Mouse (Mus musculus): ENCODE data around the gene Abca1. TPM values are rescaled to one million over a fixed set of nuclear protein-coding genes. Genes with fewer than 3 reads are reported as not detected.

Gene Abca1
- total RNA-seq, 2 experiments from 2014 or later = 13.8 to 18.3 TPM

DNA sequence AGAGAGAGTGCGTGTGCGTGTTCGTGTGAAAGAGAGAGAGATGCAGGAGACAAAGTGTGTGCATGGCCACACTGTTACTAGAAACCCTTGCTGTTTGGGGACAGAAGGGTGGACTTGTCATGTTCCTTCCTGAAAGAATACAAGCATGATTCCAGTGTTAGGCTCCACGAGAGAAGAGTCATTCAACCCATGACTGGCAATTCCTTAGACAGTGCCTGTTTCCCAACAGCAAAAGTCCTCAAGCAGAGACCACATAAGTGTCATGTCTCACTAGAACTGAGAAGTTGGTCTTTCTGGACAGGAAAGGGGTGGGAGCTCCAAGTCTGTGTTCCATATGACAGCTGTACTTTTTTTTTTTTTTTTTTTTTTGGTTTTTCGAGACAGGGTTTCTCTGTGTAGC lies 10.1 kb downstream of the Abca1 start:
- DNase-seq = no peak

DNA sequence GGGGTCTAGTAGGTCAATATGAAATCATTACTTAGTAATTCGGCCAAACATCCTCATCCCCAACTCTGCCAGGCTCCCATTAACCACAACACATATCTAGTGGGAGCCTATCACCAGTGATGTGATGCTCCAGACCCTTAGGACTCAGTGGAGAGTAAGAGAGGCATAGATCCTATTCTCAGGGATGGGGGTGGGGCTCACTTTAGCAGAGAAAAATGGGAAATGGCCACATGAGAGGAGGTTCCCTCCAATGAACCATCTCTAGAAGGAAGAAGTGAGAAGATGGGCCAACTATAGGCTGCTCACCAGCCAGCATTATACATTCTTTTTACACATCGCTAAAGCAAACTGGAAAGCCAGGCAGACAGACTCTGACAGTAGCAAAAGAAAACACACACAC lies 10.9 kb downstream of the Abca1 start:
- DNase-seq = no peak

DNA sequence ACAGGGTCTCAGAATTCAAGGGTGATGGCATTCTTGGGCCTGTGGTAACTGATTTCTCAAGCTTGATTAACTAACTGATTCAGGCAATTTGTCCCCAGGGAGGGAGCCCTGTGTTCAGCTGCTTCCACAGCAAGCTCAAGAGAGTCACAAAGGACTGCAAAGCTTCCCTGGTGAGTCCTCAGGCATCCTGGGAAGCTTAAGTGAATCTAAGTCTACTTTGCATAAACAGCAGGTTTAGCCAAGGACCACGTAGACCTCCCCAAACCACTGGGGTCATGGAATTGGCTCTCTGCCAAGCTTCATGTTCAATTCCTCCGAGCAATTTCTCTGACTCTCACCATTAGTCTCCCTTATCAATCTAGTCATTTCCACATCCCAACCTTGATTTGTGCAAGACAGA lies 12.2 kb downstream of the Abca1 start:
- no peak for DNase-seq

DNA sequence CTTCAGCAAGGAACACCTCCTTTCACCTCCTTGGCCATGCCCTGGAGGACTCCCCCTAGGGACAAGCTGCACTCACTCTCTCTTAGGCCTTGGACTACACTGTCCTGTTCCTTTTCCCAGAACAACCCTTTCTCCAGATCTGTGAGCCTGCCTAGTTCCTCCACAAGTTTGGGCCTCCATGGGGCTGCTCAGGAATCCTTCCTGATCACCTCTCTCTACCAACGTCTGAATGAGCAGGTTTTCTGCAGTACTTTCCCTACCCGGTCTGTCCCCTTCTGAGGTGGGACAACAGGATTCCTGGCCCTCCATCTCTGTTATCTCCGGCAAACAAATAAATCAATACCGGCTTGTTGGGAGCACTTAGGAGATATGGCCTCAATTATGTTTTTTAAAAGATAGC lies 12.6 kb downstream of the Abca1 start:
- DNase-seq = no peak

DNA sequence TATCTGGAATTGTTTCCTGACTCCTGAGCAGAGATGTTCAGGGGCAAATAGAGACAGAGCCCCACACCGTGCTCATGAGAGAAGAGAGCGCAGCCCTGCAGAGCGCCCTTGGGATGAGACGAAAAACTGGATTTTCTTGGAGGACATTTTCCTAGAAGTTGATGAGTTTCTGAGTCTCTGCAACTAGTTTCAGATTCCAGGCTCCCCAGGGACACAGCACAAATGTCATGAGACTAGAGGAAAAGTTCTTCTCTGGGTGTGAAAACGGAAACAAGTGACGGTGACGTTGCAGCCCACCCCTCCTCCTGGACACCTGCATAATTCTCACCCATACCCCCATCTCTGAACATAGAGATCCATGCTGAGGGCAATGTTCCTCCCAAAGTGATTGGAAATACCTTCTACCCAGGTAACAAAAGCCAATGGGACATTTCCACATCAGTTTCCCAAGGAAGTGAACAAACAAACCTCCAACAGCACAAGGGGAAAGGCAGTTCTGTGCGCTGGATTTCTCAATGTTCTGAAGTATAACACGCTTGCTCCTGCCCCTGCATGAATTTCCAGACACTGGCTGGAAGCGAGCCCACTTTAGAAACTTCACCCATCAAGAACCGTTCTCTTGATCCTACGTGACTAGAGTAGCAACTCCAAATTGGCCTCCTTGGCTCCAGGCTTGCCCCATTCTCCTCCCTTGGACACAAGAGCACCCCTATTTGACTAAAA lies 13.3 kb downstream of the Abca1 start:
- no peak for DNase-seq

DNA sequence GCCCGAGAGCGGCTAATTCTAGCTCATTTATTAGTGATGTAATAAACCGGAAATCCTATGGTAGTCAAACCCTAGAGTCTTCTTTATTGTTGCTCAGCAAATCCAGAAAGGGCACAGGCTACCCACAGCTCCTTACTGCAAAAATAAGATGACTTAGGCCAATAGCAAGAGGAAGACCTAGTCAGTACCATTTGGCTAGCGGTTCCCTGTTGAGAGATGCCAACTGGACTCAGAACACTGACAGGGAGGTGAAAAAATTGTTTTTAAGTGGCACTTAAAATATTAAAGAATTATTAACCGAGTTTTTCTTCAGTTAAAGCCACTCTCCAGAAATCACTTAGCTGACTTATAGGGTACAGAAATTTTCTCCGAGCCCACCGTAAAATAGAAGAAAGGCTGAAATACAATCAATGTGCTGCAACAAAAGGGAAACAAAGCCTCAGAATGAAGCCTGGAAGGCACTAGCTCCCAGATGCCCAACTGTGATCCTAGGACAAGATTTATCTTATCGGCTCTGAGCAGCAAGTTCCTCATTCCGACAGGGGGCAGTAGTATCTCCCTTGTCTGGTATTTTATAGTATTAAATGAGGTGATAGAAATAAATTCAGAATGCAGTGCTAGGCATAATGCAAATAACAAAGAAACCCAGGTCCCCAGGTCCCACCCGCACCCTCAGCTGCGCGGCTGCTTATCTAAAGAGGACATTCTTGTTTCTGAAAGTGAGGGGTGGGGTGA lies 14.1 kb downstream of the Abca1 start:
- no peak for DNase-seq

DNA sequence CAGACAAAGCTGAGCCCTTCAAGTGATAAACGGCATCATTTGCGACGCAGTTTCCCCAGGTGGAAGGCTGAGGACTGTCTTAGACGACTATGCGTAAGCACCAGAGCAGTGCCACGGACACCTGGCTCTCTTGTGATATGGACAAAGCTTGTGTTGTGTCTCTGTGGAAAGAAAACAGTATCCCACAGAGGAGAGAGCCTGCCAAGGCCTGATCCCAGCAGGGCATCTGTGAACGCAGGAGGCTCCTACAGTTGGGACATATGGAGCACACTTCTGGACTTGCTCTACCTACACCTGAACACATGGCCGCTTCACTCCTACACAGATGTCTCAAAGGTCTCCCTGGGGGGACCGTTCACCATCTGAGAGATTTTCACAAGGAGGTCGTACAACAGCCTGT lies 15.1 kb downstream of the Abca1 start:
- no peak for DNase-seq

DNA sequence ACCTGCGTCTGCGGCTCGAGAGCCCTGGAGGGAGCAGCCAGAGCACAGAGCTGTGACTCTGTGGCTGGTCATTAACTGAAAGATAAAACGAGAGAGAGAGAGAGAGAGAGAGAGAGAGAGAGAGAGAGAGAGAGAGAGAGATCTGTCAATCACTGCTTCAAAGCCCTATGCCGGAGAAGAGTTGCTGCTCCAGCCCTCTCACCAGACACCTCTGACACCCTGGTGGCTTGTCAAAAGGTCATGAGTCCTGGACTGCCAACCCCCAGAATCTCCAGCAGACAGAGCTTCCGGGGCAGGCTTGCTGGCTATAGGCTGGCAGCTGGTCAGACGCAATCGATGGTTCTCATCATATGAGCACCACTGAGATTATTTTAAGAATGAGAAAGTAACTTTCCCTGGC lies 15.7 kb downstream of the Abca1 start:
- no peak for DNase-seq

DNA sequence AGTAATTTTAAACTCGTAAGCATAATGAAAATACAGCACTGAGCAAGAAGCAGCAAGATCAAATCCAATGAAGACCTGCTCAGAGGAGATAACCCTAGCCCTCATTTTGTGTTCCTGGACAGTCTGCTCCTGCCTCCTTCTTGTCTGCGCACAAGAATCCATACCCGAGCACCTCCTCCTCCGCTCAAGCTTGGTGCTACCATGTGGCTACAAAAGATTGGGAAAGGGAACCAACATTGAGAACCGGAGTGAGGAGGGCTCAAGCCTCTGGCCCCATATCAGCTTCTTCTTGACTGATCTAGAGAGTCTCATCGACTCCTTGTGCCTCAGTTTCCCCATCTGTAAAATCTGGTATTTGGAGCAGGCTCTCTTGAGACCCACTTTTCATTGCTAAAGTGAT lies 19.0 kb downstream of the Abca1 start:
- DNase-seq = no peak

DNA sequence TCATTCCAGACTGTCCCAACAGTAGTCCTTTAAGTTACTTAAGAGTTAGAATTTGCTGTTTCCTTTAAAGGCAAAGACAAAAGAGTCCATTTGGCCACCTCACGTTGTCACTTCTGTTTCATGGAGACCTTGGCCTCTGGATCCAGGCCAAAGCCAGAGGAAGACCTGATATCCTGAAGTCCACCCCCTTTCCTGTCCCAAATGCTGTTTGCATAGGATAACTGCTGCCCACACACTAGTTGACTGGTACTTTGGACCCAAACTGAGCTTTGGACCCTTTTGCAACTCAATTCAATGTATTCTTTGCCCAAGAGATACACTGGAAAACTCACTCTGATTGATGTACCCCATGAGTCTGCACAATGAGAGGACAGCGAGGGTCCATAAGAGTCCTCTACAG lies 20.2 kb downstream of the Abca1 start:
- DNase-seq = no peak

DNA sequence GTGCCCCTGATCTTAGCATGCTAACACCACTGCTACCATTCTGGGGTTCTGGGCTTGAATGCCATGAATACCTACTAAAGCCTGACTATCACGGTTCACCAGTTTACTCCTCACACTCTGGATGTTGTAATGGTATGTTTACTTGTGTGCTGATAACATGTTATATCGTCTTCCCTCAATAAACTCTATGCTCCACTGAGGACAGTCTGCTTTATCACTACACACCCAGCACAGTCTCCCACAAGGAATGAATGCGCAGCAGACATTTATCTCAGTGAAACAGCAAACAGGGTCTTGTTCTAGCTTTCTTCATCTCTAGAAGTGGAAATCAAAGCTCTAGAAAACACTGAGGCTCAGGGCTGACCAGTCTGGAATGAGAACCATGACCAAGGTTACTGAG lies 20.7 kb downstream of the Abca1 start:
- no peak for DNase-seq

DNA sequence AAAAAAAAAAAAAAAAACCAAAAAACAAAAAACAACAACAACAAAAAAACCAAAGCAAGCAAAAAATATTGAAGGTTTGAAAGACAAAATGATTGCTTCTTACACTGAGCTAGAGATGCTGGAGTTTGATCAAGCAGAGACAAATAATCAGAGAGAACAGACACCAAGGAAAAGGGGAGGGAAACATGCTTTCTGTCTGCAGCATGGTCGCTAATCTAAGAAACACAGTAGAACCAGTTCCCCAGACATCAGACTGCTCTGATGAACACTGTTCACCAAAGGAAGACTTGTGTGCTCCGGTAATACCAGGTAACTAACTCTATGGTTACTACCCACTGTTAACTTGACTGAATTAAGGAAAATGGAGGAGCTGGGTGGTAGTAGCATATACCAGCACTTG lies 22.6 kb downstream of the Abca1 start:
- no peak for DNase-seq

DNA sequence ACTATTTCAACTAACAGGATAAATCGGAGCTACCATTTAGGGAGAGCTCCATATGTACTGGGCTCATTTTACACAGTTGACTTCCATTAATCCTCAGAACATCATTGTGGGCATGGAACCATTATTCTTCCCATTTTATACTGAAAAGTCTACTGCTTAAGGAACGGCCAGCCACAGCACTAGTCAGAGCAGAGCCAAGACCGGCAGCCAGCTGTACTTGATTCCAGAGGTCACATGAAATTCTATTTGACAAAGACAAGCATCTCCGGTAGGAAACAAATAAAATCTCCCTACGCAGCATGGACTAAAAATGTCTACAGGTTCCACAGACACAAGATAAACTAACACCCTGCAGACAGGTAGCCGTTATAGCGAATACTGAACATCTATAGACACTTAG lies 24.9 kb downstream of the Abca1 start:
- no peak for DNase-seq

DNA sequence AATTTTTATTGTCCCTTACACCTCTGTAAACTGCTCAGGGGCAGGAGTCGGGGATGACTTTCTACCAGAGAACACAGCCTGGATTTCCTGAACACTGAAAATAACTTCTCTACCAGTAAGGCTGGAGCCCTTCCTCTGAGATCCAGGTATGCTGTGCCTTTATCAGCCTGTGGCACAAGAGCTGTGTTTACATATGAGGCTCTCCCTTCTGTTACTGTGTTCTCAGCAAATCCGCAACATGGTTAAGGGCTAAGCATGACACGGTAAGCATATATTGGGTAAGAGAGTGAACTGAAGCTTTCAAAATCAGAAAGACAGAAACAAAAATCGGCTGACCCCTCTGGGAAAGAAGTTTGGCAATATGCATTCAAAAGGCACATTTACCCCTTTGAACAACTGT lies 25.7 kb downstream of the Abca1 start:
- DNase-seq = no peak

DNA sequence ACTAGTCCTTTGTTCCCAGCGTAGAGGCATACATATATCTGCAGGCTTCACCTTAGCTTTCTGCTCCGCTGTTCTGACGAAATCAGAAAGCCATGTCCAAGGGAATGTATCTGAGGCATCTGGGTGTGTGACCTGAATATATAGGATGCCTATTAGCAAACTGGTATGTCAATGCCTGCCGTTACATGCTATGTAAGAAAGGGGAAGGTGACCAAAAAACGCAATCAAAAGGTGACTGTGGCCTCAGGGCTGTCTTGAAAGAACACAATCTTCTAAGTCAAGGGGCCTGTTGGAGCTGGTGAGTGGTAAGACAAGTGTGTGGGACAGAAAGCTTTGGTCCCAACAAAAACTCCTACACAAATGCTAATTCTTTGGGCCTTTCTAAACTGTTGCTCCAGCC lies 28.2 kb downstream of the Abca1 start:
- DNase-seq = no peak

DNA sequence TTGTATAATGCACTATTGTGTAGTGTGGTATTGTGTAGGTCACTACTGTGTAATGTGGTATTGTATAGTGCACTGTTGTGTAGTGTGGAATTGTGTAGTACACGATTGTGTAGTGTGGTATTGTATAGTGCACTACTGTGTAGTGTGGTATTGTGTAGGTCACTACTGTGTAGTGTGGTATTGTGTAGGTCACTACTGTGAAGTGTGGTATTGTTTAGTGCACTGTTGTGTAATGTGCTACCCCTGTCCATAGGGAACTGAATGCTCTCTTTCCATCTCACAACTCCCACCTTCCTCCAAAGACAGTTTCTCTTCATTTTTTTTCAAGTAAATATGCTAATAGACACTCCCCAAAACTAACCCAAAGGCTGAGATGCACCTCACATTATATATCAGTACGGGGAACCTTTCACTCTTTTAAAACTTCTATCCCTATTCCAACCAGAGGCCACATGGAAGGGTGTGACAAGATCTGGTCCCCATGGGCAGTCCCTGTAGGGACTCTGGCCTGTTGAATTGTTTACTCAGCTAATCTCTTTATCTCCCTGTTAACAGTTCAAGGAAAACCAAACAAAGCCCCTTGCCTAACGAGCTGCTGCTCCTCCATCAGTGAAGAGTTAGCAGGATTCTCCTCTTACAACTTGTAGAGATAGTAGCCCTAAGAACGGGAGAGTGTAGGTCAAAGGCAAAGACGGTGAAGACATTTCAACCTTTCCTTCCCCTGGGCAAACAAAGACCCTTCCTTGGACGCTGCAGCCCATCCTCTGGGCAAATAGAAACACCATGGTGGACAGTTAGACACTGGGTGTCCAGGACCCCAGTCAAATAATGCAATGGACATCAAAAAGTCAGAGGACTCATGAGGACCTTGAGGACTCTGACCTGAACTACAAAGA lies 28.8 kb downstream of the Abca1 start:
- DNase-seq = no peak

DNA sequence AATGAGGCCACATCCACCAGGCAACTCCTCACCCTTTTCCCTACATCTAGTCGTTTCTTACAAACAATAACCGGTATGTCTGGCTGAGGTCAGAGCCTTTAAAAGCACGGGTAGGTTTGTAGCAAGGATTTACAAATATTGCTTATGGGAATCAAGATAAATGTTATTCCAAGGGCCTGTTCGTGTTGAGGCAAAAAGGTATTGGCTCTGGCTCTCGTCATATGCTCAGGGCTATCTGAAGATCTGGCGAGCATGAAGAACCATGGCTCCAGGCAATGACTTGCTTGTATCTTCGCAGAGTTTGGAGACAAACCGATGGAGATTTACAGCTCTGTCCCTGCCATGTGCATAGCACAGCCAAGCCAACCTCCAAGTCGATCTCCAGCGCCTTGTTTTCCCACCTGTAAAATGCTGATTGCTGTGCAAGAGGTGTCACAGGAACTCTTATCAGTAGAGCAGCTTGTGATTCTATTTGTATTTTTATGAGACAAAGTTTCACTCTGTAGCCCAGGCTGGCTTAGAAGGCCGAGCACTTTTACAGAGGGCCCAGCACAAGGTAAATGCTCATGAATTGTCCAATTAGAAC lies 29.9 kb downstream of the Abca1 start:
- no peak for DNase-seq

DNA sequence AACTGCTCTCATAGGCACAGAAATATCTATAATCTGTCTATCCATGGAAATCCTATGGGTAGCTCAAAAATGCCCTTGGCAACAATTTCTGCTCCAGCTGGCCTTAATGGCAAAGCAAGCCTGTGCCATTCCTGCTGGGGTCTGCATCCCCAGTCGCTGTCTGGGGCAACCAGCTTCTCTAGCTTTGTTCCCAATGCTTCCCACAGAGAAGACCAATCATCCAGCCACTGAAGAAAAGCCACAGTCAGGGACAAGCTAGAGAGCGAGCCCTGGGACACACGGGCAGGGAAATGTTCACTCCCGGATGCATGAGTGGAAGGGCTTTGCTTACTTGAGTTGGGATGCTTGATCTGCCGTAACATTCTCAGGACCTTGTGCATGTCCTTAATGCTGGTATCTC lies 32.4 kb downstream of the Abca1 start:
- no peak for DNase-seq

DNA sequence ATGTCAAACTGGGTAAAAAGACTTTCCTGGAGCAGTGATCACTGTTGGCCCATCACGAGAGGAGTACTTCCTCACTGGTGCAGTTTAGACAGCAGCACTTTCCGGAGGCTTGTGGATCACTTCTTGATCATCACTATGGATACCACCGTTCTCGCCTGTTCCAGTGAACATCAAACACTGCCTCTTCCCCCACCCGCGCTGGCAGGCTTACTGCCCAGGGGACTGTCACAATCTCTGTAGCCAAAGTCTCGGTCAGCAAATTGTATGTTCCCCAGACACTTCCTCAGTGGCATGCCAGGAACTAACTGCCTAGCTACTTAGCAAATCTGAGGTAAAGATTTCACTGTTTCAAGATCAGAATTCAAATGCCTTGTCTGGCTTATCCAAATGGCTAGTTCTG lies 32.9 kb downstream of the Abca1 start:
- DNase-seq = no peak

DNA sequence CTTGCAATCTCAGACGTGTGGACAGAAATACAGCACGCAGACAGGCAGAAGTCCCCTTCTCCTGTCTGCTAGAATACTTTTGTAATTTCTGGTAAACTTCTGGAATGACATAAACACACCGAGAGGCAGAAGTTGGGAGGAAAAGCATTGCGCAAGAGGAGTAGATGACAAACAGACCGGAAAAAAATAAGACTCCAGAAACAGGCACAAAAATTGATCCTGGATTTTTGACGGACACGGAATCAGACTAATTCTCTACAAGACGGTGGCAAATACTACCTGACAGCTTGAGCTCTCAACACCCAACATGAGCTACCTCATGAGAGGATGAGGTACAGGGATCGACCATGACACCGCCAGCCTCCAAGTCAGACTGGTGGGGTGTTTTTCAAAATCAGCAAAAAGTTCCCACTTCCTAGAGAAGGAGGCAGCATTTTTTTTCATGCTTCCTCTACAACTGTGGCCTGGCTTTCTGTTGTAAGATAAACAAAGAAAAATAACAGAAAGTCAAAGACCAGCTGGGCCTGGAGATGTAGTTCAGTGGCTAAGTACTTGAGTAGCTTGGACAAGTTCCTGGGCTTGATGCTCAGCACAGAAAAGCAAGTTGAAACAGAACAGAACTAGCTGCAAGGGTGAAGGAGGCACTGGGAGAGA lies 34.7 kb downstream of the Abca1 start:
- no peak for DNase-seq

DNA sequence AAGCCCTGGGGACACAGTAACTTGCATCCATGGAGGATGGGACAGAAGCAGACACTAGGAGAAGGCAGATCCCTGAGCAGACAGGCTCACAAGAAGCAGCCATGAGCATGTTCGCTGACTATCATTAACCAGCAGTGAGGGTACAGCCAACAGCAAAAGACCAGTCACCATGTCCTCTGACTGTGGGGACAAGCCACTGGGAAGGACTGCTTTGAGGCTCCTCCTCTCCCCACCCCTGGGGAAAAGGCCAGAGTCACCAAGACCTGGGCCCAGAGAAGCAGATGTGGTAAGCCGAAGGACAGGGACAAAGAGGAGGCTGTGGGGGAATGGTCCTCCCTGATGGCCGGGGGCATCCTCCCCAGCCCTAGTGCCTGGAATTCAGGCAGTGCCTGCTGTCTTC lies 37.4 kb downstream of the Abca1 start:
- no peak for DNase-seq

DNA sequence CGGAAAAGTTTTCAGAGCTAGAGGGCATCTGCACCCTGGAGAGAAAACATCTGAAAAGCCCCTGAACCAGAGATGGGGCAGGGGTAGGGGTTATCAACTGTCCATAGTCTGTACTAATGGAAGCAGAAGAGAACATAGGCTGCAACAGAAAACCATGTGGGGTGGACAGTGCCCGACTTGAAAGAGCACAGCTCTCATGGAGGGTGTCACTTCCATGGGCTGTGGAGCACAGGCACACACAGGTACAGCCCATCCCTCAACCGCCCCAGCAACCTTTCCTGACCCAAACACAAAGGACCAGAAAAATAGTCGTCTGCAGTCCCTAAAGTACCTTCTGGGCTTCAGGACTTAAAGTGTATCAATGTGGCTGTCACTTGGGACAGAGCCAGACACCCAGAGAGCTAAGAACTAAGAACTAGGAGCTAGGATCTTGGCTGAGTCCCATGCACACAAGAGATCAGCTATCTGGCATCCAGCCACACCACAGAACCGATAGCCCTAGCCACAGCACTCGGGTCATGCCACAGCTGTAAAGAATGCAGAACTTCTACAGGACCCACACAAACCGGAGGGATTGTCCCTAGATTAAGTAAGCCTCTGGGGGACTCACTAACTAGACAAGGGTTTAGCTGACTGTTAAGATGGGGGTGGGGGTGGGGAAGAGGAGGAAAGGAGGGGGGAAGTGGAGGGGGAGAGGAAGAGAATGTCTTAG lies 38.0 kb downstream of the Abca1 start:
- DNase-seq = peak; percentile 31
